Mouse (Mus musculus): ENCODE results near the gene Nol4l.

DNA sequence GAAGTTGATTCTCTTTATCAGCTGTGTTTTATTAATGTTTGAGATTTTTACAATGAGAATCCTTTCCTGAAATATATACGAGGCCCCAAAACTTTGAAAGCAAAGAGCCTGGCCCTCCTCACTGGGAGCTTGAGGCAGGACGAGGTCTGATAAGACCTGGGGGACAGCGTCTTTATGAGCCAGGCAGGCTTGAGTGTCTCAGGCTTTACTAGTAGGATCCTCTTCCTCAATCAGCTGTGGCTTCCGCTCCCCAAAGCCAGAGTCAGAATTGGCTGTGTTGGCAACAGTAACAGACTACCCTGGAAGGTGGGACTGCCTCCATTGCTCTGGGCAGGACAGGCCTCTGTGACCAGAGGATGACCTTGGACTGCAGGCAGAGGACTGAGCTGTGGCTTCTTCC, 38.2 kb upstream of the Nol4l start:
- TF ChIP-seq GATA1 (IDR thresholded peaks at IDR 0.05; ENCODE audit: borderline replicate concordance, low read length) (no peak), FLI1 (IDR thresholded peaks at IDR 0.05; ENCODE audit: low read length) (no peak)

Data from megakaryocyte, embryonic 14.5 days (primary cell).